Mouse (Mus musculus): Measurements from ENCODE around the gene Arel1. TPM values are rescaled to one million over a fixed set of nuclear protein-coding genes. Genes with fewer than 3 reads are reported as not detected.

Gene Arel1
- polyA plus RNA-seq, 1 experiment from 2014 or later: 13.2 TPM

GRCm38 (mm10) chr12:84948584-84949285, 22.0 kb downstream of the Arel1 start:
- H3K4me2 ChIP-seq (ENCODE audit: low read length): no peak overlapping the region
- WGBS: 30% methylated on average over 6 of the region's 6 CpGs
- no peak overlapping the region for H3K4me3 ChIP-seq (ENCODE audit: control insufficient read depth in 1 of 2, insufficient read depth in 1 of 2, low read depth in 1 of 2, low read length in 2 of 2)
- no peak overlapping the region for H3K9ac ChIP-seq (ENCODE audit: low read length)
- no peaks in the 10 kb centered on the region for H3K9me3 ChIP-seq (ENCODE audit: control insufficient read depth, low read length)
- no peaks in the 10 kb centered on the region for H3K27me3 ChIP-seq (ENCODE audit: control insufficient read depth, insufficient read depth, low read length)
- peak overlapping the region in 1 of 2 experiments; percentile 66; a peak in 2 of 4 replicates for H3K27ac ChIP-seq (replicated peaks in 1 of 2; ENCODE audit: control insufficient read depth in 1 of 2, insufficient read depth in 1 of 2, low read depth in 2 of 2, low read length in 2 of 2)
- peaks cover 9 to 37% of the 10 kb centered on the region in 2 experiments for H3K4me1 ChIP-seq (ENCODE audit: control insufficient read depth in 2 of 2, insufficient read depth in 2 of 2, low read length in 2 of 2)
- no peak for ATAC-seq (ENCODE audit: insufficient number of reproducible peaks, insufficient read depth, low FRiP score, low read depth)
- peaks cover 22% of the 10 kb centered on the region for H3K36me3 ChIP-seq (ENCODE audit: control insufficient read depth, insufficient read depth, low read length)

- H3K27me3 ChIP-seq (ENCODE audit: control insufficient read depth, insufficient read depth, low read length): no peaks in the 10 kb centered on the region
- 76% methylated on average over 2 of the region's 2 CpGs for WGBS
- no peak overlapping the region for H3K4me3 ChIP-seq (ENCODE audit: control insufficient read depth in 1 of 2, insufficient read depth in 1 of 2, low read depth in 1 of 2, low read length in 2 of 2)
- ATAC-seq (ENCODE audit: insufficient number of reproducible peaks, insufficient read depth, low FRiP score, low read depth): no peak
- H3K4me1 ChIP-seq (ENCODE audit: control insufficient read depth in 2 of 2, insufficient read depth in 2 of 2, low read length in 2 of 2): peaks cover 13 to 44% of the 10 kb centered on the region in 2 experiments
- 0 out of 4 replicates have a peak overlapping the region, but pooled peaks of 1 of the 2 experiments have one; percentile 66 for H3K27ac ChIP-seq (replicated peaks in 1 of 2; ENCODE audit: control insufficient read depth in 1 of 2, insufficient read depth in 1 of 2, low read depth in 2 of 2, low read length in 2 of 2)
- H3K9ac ChIP-seq (ENCODE audit: low read length): no peak overlapping the region
- H3K9me3 ChIP-seq (ENCODE audit: control insufficient read depth, low read length): no peaks in the 10 kb centered on the region
- no peak overlapping the region for H3K4me2 ChIP-seq (ENCODE audit: low read length)
- H3K36me3 ChIP-seq (ENCODE audit: control insufficient read depth, insufficient read depth, low read length): peaks cover 27% of the 10 kb centered on the region
Measured at GRCm38 (mm10) chr12:84947894-84948583, 22.7 kb downstream of the Arel1 start.

GRCm38 (mm10) chr12:84944813-84945553, 25.7 kb downstream of the Arel1 start:
- Histone ChIP-seq H3K4me1 (ENCODE audit: control insufficient read depth in 2 of 2, insufficient read depth in 2 of 2, low read length in 2 of 2) (peaks cover 19 to 41% of the 10 kb centered on the region in 2 experiments), H3K4me3 (ENCODE audit: control insufficient read depth in 1 of 2, insufficient read depth in 1 of 2, low read depth in 1 of 2, low read length in 2 of 2) (no peak overlapping the region), H3K9ac (ENCODE audit: low read length) (0 out of 2 replicates have a peak overlapping the region, but pooled peaks have one; percentile 7), H3K4me2 (ENCODE audit: low read length) (no peak overlapping the region), H3K27ac (replicated peaks in 1 of 2; ENCODE audit: control insufficient read depth in 1 of 2, insufficient read depth in 1 of 2, low read depth in 2 of 2, low read length in 2 of 2) (peak overlapping the region in 1 of 2 experiments; percentile 53; a peak in 1 of 4 replicates), H3K36me3 (ENCODE audit: control insufficient read depth, insufficient read depth, low read length) (peaks cover 45% of the 10 kb centered on the region), H3K27me3 (ENCODE audit: control insufficient read depth, insufficient read depth, low read length) (no peaks in the 10 kb centered on the region), H3K9me3 (ENCODE audit: control insufficient read depth, low read length) (no peaks in the 10 kb centered on the region)
- 82% methylated on average over 9 of the region's 9 CpGs for WGBS
- ATAC-seq (ENCODE audit: insufficient number of reproducible peaks, insufficient read depth, low FRiP score, low read depth): no peak

GRCm38 (mm10) chr12:84944150-84944812, 26.4 kb downstream of the Arel1 start:
- Histone ChIP-seq H3K27ac (replicated peaks in 1 of 2; ENCODE audit: control insufficient read depth in 1 of 2, insufficient read depth in 1 of 2, low read depth in 2 of 2, low read length in 2 of 2) (peak overlapping the region; percentile 47 to 53; a peak in 3 of 4 replicates), H3K36me3 (ENCODE audit: control insufficient read depth, insufficient read depth, low read length) (peaks cover 46% of the 10 kb centered on the region), H3K4me1 (ENCODE audit: control insufficient read depth in 2 of 2, insufficient read depth in 2 of 2, low read length in 2 of 2) (peaks cover 16 to 42% of the 10 kb centered on the region in 2 experiments), H3K27me3 (ENCODE audit: control insufficient read depth, insufficient read depth, low read length) (no peaks in the 10 kb centered on the region), H3K9me3 (ENCODE audit: control insufficient read depth, low read length) (no peaks in the 10 kb centered on the region), H3K9ac (ENCODE audit: low read length) (0 out of 2 replicates have a peak overlapping the region, but pooled peaks have one; percentile 7), H3K4me2 (ENCODE audit: low read length) (no peak overlapping the region), H3K4me3 (ENCODE audit: control insufficient read depth in 1 of 2, insufficient read depth in 1 of 2, low read depth in 1 of 2, low read length in 2 of 2) (no peak overlapping the region)
- ATAC-seq (ENCODE audit: insufficient number of reproducible peaks, insufficient read depth, low FRiP score, low read depth): no peak
- 37% methylated on average over 4 of the region's 4 CpGs for WGBS

- Histone ChIP-seq H3K9ac (ENCODE audit: low read length) (no peak overlapping the region; the same call in 1 of the 2 replicates), H3K9me3 (ENCODE audit: control insufficient read depth, low read length) (no peaks in the 10 kb centered on the region), H3K4me3 (ENCODE audit: control insufficient read depth in 1 of 2, insufficient read depth in 1 of 2, low read depth in 1 of 2, low read length in 2 of 2) (no peak overlapping the region), H3K27me3 (ENCODE audit: control insufficient read depth, insufficient read depth, low read length) (no peaks in the 10 kb centered on the region), H3K4me1 (ENCODE audit: control insufficient read depth in 2 of 2, insufficient read depth in 2 of 2, low read length in 2 of 2) (peaks cover 16 to 38% of the 10 kb centered on the region in 2 experiments), H3K27ac (replicated peaks in 1 of 2; ENCODE audit: control insufficient read depth in 1 of 2, insufficient read depth in 1 of 2, low read depth in 2 of 2, low read length in 2 of 2) (peak overlapping the region; percentile 20 to 70; a peak in 3 of 4 replicates), H3K4me2 (ENCODE audit: low read length) (peak overlapping the region; percentile 32), H3K36me3 (ENCODE audit: control insufficient read depth, insufficient read depth, low read length) (peaks cover 48% of the 10 kb centered on the region)
- WGBS: 62% methylated on average over 21 of the region's 21 CpGs
- ATAC-seq (ENCODE audit: insufficient number of reproducible peaks, insufficient read depth, low FRiP score, low read depth): no peak
Measured at GRCm38 (mm10) chr12:84943006-84943952, 27.4 kb downstream of the Arel1 start.

GRCm38 (mm10) chr12:84941717-84942116, 29.0 kb downstream of the Arel1 start:
- Histone ChIP-seq H3K27ac (replicated peaks in 1 of 2; ENCODE audit: control insufficient read depth in 1 of 2, insufficient read depth in 1 of 2, low read depth in 2 of 2, low read length in 2 of 2) (no peak overlapping the region), H3K4me1 (ENCODE audit: control insufficient read depth in 2 of 2, insufficient read depth in 2 of 2, low read length in 2 of 2) (peaks cover 16 to 37% of the 10 kb centered on the region in 2 experiments), H3K36me3 (ENCODE audit: control insufficient read depth, insufficient read depth, low read length) (peaks cover 49% of the 10 kb centered on the region), H3K4me3 (ENCODE audit: control insufficient read depth in 1 of 2, insufficient read depth in 1 of 2, low read depth in 1 of 2, low read length in 2 of 2) (no peak overlapping the region), H3K9me3 (ENCODE audit: control insufficient read depth, low read length) (no peaks in the 10 kb centered on the region), H3K4me2 (ENCODE audit: low read length) (no peak overlapping the region), H3K9ac (ENCODE audit: low read length) (no peak overlapping the region), H3K27me3 (ENCODE audit: control insufficient read depth, insufficient read depth, low read length) (no peaks in the 10 kb centered on the region)
- no peak for ATAC-seq (ENCODE audit: insufficient number of reproducible peaks, insufficient read depth, low FRiP score, low read depth)
- WGBS: 90% methylated on average over 13 of the region's 13 CpGs

All from heart, embryonic 14.5 days (tissue).